Mouse (Mus musculus) retina, postnatal 1 day (tissue): ENCODE measurements at regions not wholly inside any gene's neighbourhood (a gene's known extent, or its start where the extent isn't known, plus 50 kb on each side); places are given as distances from the start of the nearest gene placed in this dataset.

Experiments used
- DNase-seq: peaks from one replicate; pipeline ENCODE4 v3.0.0-alpha.2; 2012

DNA sequence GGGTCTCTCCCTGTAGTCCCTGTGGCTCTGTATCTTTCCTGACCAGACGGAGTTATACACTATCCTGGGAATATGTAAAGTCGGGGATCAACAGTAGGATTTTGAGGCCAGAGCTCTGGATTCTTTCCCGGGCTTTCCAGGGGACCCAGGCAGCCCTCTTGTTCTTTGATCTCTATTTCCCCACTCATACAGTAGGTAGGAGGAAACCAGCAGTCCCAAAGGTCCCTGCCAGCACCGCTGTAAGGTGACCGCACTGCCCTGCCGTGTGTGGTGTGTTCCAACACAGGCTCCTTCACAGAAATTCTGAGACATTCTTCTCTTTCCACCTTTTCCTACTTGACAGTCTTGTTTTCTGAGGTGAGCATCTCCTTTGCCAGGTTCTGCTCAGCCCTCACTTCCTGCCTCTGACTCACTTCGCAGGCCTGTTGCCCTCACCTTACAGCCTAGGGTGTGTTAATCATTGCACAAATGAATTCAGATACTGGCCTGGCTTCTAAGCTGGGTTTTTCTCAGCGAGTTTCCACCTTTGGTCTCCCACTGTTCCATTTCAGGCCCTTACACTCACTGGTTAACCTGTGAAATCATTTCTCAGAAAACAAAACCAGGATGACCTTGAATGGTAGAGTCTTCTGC lies 53.0 kb upstream of the Shb start:
- no peak for DNase-seq

GRCm38 (mm10) chr4:45583966-45584365 lies 51.7 kb upstream of the Shb start:
- DNase-seq = no peak

GRCm38 (mm10) chr4:45582496-45582895 lies 50.2 kb upstream of the Shb start:
- no peak for DNase-seq
